Mouse (Mus musculus) thymus, postnatal 14 days (tissue): ENCODE results near the gene Trmt1l.

ENCODE experiments used
- DNase-seq: peaks from one replicate; pipeline ENCODE4 v3.0.0; 2021

Gene Trmt1l

DNA sequence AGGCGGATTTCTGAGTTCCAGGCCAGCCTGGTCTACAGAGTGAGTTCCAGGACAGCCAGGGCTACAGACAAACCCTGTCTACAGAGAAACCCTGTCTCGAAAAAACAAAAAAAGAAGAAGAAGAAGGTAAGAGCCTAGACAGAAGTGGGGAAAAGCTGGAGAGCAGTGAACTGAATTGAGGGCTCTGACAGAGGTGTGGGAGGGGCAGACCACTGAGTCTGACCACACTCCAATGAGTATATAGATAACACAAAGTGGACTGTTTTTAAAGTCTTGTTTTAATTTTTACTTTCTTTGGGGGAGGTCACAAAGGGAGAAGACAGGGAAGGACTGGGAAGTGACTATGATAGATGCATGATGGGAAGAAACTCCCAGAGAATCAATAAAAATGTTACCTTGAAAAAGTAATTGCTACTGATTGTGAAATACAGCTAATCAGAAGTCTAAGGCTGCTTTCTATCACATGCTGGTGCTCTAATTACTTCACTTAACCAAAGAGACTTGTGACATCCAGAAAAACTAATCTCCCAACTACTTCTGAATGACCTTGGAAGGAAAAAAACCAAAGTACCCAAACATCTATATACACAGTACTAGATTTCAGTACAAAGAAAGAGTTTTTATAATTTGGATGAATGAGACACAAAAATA is 67.4 kb downstream of the Trmt1l start:
- no peak for DNase-seq

DNA sequence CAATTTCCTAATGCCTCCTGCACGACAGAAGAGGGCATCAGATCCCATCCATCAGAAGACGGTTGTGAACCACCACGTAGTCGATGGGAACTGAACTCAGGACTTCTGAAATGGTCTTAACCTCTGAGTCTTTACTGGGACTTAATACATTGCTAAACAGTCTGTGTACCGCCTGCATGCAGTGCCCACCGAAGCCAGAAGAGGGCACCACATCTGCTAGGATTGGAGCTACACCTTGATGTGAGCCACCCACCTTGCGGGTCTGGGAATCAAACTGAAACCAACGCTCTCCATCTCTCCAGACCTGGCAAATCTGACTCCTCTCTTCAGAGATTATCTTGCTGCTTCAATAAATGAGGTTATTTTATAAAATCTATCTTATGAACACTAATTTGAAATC is 68.7 kb downstream of the Trmt1l start:
- peak; percentile 72 for DNase-seq

DNA sequence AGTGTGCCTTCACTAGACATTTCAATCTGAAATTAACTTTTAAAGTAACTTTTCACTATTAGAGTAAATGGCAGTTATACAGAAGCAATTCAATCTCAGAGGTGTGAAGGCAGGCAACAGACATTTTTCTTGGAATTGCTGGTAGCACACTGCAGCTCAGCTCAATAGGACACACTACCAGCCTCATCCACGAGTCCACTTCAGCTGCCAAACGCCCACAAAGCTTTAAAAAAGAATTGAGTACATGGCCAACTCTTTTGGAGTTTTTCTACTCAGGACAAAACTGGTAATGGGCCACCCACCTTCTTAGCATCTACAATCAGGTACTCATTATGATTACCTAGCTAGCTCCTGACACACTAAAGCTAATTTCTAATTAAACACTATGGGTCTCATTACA is 69.6 kb downstream of the Trmt1l start:
- no peak for DNase-seq

DNA sequence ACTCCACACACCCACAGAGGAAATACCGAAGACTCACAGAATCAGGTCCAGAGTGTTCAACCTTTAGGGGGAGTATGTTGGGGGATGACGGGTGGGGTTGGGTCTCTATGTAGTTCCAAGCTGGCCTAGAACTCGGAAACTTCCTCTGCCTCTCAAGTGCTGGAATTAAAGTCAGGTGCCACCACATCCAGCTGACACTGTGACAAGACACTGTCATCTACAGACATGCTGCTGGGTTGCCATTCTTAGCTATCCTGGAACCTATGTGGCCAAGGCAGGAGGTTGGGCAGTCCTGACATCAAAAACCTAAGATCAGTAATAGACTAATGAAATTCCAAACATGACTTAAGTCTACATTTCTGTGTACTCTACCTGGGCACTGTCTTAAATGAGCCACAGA is 70.0 kb downstream of the Trmt1l start:
- DNase-seq, result no peak

DNA sequence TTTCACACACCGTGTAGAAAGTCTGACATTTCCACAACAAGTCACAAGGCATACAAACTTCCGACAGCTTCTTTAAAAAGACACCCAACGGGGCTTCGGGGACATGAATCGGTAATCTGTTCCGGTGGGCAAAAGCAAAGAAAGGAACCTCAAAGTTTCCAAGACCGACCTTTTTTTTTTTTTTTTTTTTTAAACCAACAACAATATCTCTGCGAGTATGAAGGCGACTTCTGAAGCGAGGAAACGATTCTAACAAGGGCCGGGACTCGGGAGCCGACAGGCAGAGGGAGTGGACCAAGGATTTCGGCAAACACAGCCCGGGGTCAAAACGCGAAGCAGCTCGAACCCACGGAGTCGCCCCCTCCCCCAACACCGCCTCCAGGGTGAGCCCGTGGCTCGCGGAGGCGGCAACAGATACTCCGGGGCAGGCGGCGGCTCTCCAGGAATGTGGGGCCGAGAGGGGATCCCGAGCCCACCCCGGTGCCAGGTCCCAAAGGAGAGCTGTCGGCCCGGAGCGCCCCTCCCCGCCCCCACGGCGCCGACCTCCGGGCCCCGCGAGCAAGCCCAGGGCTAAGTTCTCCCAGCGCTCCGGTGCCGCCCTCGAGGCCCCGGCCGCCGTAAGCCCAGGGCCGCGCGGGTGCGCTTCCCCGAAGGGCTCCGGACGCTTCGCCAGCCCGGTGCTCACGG is 71.6 kb downstream of the Trmt1l start:
- peak; percentile 72 for DNase-seq

DNA sequence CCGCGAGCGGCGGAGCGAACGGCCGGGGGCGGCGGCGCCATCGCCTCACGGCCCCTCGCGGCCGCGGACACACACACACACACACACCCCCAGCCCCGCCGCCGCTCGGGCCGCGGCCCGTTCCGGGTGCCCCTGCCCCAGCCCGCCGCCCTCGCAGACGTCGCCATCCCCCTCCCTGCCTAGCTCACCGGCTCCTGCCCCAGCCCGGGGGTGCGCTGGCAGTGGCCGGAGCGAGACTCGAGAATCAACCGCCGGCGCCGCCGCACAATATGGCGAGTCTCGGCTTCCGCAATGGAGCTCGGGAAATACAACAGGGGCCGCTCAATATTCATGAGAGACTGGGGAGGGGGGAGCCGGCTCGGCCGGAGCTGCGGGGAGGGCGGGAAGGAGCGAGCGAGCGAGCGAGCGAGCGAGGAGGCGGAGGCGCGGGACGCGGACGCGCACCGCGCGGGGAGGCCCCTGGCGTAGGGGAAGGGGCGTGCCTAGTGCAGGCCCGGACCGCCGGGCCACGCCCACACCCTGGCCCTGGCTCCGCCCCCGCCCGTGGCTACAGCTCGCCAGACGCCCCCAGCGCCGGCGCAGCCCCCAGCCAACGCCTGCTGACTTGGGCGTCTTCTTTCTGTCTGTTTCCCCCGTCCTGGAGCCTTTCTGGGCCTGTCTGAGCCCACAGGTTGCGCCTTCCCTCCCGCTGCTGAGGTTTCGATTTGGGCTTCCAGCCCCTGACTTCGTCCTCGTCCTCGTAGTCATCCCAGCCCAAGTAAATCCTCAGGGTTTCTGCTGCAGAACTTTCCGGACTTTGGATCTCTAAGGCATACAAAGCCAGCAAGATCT is 72.4 kb downstream of the Trmt1l start, which contains the start of gene Rnf2:
Gene Rnf2 (minus strand): TSS at position 425 of the 831 bp plus-strand sequence.
- DNase-seq, result peak; percentile 97
